Mouse (Mus musculus) layer of hippocampus, adult 18-20 months (tissue): ENCODE measurements at regions not wholly inside any gene's neighbourhood (a gene's known extent, or its start where the extent isn't known, plus 50 kb on each side); places are given as distances from the start of the nearest gene placed in this dataset.

ENCODE experiments used
- DNase-seq, 2 experiments: peaks; one replicate each; pipeline ENCODE4 v3.0.0; 2022; ENCODE audit warnings: low spot score in 2 of 2

DNA sequence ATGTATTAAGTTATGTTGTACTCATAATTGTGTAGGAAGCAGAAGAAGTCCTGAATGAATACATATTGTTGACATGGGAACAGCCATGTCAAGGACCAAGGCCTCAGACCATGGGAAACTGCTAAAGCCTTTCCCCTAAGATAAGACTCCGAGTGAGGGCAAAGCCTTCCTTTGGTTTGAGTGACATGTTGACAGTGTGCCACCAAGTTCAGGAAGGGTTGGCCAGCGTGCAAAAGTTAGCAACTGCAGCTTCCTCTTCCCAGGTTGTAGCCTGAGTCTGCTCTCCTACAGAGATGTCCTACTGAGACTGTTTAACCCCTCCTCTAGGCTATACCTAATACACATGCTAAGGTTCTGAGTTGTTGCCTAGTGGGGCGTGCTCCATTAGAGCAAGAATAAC is 334.5 kb downstream of the Wdr20rt start:
- no peak for DNase-seq

DNA sequence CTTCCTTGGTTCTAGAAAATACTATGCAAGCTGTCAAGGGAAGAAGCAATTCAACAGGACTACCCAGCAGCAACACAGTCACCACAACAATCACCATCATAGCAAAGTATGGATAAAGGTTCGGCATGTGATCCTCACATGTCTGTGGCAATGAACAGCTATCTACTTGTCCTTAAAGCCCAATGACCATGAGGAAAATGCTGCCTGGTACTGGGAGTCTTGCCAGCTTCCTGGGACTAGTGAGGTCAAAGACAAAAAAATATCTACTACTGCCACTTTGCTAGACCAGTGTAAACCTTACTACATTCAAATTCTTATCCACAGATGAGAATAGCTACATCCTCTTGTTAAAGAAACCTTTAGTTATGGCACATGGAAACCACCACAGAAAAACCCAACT is 346.3 kb downstream of the Wdr20rt start:
- DNase-seq: no peak

DNA sequence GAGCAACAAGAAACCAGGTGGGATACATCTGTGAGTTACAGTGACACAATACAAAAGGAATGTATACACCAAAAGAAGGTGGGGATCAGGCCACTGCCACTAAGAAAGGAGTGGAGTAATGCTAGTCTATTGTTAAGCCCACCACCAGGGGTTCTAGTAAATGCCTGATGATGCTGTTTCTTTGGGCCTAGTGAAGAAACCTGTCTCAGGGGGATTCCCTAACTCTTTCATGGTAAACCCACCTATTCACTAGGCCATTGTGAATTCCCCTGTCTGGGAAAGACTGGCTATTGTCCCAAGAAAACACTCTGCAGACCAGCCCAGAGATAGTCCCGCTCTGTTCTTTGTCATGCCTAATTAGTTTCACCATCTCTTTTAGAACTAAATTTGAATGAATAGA is 368.2 kb downstream of the Wdr20rt start:
- no peak for DNase-seq

DNA sequence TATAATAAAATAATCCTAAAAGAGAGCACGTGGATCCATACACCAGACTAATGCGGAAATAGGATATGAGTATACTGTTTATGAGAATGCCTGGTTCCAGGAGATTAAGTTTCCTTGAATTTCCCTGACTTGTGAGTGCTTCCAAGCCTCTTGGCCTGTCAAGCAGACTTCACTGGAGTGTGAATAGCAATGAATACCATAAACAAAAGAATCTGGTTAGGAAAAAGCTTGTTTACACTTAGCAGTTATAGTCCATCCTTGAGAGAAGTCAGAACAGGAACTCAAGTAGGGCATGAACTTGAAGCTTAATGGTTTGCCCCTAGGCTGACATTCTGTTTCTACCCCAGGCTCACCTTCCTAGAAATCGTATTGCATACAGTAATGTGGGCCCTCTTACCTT is 368.8 kb downstream of the Wdr20rt start:
- no peak for DNase-seq

DNA sequence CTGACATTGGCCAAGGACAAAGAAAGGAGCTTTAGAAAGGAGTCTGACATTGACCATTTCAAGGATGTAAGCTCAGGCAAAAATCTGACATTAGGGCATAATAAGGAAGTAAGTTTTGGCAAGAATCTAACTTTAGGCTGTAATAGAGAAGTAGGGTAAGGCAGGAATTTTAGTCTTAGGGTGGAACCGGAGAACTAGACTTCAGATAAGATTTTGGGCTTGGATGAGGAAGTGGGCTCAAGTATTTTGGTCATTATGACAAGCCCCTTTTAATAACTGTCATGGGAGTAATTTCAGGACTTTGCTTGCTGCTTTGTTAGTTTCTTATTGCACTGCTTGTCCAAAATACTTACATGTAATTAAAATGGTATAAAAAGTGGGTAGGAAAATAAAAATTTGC is 418.9 kb downstream of the Wdr20rt start:
- DNase-seq: no peak

DNA sequence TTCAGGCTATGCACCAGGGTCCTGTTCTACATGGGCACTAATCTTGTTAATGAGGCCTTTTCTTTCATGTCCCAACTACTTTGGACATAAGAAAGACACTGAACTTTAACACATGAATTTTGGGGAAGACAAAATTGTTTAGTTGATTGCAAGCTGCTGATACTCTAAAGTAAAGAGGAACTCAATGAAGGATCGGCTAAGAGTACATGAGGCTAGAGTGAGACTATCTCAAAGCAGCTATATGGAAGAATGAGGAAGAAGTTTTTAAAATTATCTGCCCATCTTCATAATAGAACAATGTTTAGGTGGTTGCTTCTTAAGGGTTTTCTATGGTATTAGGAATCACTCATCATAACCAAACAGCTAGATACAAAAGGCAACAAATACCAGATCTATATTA is 431.5 kb downstream of the Wdr20rt start:
- DNase-seq: no peak

DNA sequence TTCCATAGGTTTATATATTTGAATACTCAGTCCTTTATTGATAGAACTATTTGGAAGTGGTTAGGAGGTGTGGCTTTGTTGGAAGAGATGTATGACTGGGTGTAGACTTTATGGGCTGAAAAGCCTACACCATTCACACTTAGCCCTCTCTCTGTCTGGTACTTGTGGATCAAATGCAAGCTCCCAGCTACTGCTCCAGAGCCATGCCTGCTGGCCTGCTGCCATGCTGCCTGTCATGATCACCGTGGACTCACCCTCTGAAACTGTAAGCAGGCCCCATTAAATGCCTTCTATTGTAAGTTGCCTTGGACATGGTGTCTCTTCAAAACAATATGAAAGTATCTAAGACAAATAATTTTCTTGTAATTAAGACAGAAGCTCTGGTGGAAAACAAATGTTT is 446.4 kb downstream of the Wdr20rt start:
- DNase-seq: no peak

DNA sequence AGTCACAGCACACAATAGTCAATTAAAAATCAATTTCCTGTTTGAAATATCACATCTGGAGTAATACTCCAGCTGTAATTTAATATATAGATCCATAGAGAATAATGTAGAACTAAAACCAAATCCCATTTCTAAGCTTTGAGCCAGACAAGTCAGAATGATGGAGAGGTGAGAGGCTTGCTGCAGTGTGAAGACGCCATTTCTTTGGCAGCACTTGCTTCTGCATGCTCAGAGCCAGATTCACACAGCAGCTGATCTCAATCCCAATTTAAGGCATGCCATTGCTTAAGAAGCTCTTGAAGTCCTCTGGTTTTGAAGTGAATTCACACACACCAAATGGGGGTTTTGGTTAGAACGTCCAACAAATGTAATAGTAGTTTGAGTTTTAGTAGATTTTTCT is 447.9 kb downstream of the Wdr20rt start:
- DNase-seq: no peak

DNA sequence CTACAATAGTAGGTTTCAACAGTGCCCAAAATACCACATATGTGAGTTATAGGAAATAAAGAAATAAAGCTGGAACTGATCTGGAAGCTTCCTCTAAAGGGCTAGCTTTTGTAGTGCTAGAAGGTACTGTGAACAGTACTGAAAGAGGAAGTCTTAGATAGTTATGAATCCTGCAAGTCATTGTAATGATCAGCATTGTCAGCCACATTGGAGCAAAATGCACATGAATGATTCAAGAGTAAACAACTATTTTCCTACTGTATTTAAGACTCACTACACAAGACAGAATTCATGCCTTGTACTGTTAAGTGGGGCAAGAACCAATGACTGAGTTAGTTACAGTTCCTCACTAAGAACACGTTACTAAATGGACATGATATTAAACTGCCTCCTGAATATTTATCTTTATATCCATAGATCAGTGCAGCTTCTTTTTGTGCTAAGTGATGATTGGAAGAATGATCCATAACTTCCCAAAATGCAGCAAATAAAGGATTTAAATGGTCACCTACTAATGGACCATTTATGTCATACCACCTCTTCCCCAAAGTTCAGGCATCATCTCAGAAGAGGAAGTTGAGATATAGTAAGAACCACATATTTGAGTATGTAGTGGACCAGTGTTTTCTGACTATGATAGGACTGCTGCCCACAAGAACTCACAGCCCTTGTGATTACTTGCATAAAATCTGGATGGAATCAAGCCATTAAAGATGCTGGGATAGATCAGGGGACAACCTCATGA is 449.8 kb downstream of the Wdr20rt start:
- no peak for DNase-seq

DNA sequence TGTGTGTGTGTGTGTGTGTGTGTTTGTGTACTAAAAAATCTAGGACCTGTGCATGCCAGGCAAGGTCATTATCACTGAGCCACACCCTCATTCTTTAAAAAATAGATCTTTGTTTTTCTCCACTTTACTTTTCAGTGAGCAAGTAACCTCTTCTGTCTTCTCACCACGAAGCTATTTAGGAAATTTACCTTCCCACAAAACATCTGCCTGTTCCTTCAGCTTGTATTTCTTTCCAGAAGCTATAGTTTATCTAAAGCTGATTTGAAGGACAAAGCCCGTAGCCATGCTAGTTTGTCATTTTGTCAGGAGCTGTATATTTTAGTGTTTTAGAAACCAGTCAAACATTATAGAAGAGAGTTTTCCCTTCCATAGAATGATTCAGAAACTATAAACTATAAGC is 455.0 kb downstream of the Wdr20rt start:
- no peak for DNase-seq

DNA sequence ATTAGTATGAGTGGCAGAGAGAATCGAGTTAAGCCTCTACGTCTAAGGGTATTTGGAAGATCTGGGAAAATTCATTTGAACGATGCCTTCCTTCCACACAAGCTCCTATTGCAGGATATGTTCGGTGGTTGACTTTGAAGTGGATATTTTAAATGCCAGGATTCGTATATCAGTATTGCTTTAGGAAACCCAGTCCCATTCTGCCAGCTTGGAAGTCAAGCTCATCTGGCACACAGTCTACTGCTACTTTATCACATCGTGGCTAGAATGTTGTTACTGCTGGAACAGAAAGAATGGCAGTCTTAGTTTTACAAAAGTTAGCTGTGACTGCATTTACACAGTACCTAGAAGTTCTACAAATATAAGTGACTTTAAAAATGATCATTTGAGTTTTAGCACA is 456.5 kb downstream of the Wdr20rt start:
- DNase-seq: no peak

DNA sequence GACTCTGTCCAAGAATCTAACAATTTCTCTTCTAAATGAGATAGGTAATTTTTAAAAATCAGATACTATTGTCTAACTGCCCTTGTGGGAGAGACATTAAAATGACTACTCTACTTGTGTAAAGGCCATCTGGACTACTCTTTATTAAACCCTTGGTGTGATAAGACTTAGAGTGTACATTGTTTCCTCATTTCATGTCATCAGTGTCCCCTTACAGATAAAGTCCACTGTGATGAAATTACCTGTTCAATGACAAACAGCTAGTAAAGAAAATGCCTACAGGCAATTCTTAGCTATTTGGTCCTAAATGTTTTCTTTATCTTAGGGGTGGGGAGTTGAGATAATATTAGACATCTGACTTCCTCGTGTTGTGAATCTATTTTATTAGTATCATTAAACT is 479.7 kb downstream of the Wdr20rt start:
- DNase-seq: no peak

DNA sequence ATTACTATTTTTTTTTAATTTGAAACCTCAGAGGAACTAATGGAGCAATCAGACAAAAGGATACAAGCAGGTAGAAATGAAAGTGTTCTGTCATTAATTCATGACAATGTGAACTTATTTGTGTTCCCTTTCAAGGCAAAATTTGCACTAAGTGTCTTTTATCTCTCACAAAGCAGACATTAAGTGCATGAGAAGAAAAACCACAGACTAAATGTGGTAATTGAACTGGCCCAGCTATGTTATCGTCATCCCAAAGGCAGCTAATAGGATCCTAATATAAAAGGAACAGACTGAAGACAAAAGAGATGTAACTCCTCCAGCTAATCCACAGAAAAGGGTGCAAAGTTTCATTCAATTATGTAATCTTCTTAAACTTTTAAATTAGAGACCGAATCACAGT is 487.0 kb downstream of the Wdr20rt start:
- no peak for DNase-seq
